Mouse (Mus musculus) right cerebral cortex, postnatal 14 days (tissue): ENCODE data around the gene Gm9844.
A peak's percentile ranks its signal among the peaks of the same experiment; 100 is the strongest.

Experiments used
- DNase-seq: peaks from one replicate; pipeline ENCODE4 v3.0.0; 2022

Gm9844 gene

DNA sequence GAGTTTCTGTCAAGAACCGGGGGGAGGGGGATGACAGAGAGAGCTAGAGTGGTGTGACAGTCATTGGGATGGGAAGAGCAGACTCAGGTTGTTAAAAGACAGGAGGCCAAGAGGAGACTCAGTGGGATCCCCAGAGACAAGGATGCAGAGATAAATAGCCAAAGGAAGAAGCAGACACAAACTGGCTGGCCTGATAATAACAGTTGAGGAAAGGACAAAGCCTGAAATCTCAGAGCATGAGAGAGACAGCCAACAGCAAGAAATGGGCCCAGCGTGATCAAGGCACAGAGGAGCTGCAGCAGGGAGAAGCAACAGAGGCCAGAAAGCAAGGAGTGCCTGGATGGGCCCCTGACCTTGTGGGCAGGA, 40.2 kb downstream of the Gm9844 start:
- DNase-seq, result no peak

GRCm38 (mm10) chr7:24902630-24903443, 40.8 kb downstream of the Gm9844 start, which contains the start of gene Arhgef1:
Gene Arhgef1 (plus strand): TSS chr7:24902912.
- DNase-seq, result peak; percentile 46

GRCm38 (mm10) chr7:24903444-24903825, 41.4 kb downstream of the Gm9844 start:
- DNase-seq, result no peak

- peak; percentile 96 for DNase-seq
Observed at GRCm38 (mm10) chr7:24904070-24904483, 42.1 kb downstream of the Gm9844 start.

DNA sequence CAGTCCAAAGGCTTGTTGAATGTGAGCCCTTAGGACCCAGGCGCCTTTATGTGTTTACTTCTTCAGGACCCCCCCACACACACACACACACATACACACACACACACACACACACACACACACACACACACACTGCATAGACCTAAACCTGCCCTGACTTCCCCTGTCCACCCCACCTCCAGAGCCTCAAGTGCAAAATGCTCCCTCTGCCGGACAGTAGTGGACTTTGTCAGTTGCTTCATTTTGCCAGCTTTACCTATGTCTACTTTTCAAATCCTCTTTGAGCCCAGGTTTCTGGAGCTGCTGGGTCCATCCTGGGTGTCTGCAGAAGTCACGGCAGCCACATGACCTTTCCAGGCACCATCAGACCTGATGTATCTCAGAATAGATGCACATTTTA, 42.9 kb downstream of the Gm9844 start:
- peak; percentile 55 for DNase-seq

GRCm38 (mm10) chr7:24906551-24906950, 44.5 kb downstream of the Gm9844 start:
- DNase-seq, result no peak

DNA sequence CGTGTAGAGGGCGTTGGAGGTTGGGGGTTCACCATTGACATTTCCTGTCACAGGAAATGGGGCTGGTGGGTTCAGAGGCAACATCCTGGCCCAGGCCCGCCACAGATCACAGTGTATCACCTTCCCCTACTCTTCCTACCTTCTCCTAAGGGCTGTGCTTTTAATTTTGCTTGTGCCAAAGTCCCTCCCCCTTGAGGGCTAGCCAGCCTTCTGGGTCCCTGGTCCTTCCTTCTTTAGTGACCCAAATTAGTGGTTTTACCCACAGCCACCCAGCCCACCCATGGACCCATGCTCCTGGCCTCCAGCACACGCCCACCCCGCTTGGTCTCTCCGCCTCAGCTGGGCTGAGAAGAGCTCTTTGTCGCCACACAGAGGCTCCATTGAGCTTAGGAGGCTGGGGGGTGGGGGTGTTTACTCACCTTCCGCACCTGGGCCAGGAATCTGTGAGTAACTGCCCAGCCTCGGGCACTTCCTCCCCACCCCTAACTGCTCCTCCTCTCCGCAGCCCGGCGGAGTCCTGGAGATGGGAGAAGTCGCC, 45.3 kb downstream of the Gm9844 start:
- DNase-seq, result no peak
